Mouse (Mus musculus) heart, embryonic 13.5 days (tissue): Measurements from ENCODE around the gene Ifrd2. TPM values are rescaled to one million over a fixed set of nuclear protein-coding genes. Genes with fewer than 3 reads are reported as not detected.
A peak's percentile ranks its signal among the peaks of the same experiment; 100 is the strongest.
"Not testable (repeated sequence)": the region's sequence is repeated elsewhere in the genome, so short reads cannot be mapped to it uniquely, and the experiment has no call there.

Source experiments
- ATAC-seq: fragments of 200-750 bp; cut with Nextera tagmentation; 2 replicates; pipeline ENCODE4 v1.8.0; 2017; ENCODE audit warnings: moderate TSS enrichment; ENCODE audit not compliant: insufficient number of reproducible peaks, low FRiP score, low TSS enrichment; ENCODE audit errors: extremely low read depth
- H3K27ac ChIP-seq: fragments of 300-500 bp; sonication (generic); replicated peaks from 2 replicates; pipeline ENCODE4 v1.5.1; 2015; ENCODE audit warnings: moderate library complexity, mild to moderate bottlenecking, inconsistent platforms
- H3K27me3 ChIP-seq: fragments of 300-500 bp; sonication (generic); replicated peaks from 2 replicates; pipeline ENCODE4 v1.6.1; 2015; ENCODE audit warnings: mild to moderate bottlenecking, inconsistent platforms
- H3K36me3 ChIP-seq: fragments of 300-500 bp; sonication (generic); 2 replicates; pipeline ENCODE4 v1.6.1; 2015; ENCODE audit warnings: mild to moderate bottlenecking, inconsistent platforms
- H3K4me1 ChIP-seq: fragments of 300-500 bp; sonication (generic); 2 replicates; pipeline ENCODE4 v1.6.1; 2015; ENCODE audit warnings: inconsistent platforms
- H3K4me2 ChIP-seq: fragments of 300-500 bp; sonication (generic); 2 replicates; pipeline ENCODE4 v1.6.1; 2015; ENCODE audit warnings: inconsistent platforms, mild to moderate bottlenecking, moderate library complexity
- H3K4me3 ChIP-seq: fragments of 300-500 bp; sonication (generic); 2 replicates; pipeline ENCODE4 v1.5.1; 2015; ENCODE audit warnings: moderate library complexity, mild to moderate bottlenecking, inconsistent platforms
- H3K9ac ChIP-seq: fragments of 300-500 bp; sonication (generic); 2 replicates; pipeline ENCODE4 v1.6.1; 2015; ENCODE audit warnings: inconsistent platforms, mild to moderate bottlenecking, moderate library complexity
- H3K9me3 ChIP-seq: fragments of 300-500 bp; sonication (generic); 2 replicates; pipeline ENCODE4 v1.6.1; 2016; ENCODE audit warnings: inconsistent platforms
- WGBS: fragments of 180-500 bp; shearing (Covaris S2); methylation state at CpG from one replicate; pipeline ENCODE4 v1.1.7; 2015; ENCODE audit warnings: mixed read lengths; 5-methylcytosine and 5-hydroxymethylcytosine counted together
- polyA plus RNA-seq: library from polyadenylated mRNA; unstranded; fragments of >200 nt; fragmentation: Nextera tagmentation; extraction: Ambion mirVana; gene quantifications from 2 replicates; pipeline ENCODE4 v1.2.1, GENCODE M21; 2015

Gene Ifrd2
- polyA plus RNA-seq, 1 experiment from 2014 or later: 35.7 TPM

GRCm38 (mm10) chr9:107552690-107553393, 34.6 kb upstream of the Ifrd2 start:
- Histone ChIP-seq H3K27ac (no peak overlapping the region), H3K4me1 (peaks cover 56% of the 10 kb centered on the region), H3K36me3 (peaks cover 15% of the 10 kb centered on the region), H3K9me3 (no peaks in the 10 kb centered on the region), H3K27me3 (peaks cover 41% of the 10 kb centered on the region), H3K9ac (peak overlapping the region; percentile 88), H3K4me3 (peak overlapping the region; percentile 86), H3K4me2 (peak overlapping the region; percentile 96)
- 77% methylated on average over 5 of the region's 5 CpGs for whole genome bisulfite sequencing
- ATAC-seq: no peak

DNA sequence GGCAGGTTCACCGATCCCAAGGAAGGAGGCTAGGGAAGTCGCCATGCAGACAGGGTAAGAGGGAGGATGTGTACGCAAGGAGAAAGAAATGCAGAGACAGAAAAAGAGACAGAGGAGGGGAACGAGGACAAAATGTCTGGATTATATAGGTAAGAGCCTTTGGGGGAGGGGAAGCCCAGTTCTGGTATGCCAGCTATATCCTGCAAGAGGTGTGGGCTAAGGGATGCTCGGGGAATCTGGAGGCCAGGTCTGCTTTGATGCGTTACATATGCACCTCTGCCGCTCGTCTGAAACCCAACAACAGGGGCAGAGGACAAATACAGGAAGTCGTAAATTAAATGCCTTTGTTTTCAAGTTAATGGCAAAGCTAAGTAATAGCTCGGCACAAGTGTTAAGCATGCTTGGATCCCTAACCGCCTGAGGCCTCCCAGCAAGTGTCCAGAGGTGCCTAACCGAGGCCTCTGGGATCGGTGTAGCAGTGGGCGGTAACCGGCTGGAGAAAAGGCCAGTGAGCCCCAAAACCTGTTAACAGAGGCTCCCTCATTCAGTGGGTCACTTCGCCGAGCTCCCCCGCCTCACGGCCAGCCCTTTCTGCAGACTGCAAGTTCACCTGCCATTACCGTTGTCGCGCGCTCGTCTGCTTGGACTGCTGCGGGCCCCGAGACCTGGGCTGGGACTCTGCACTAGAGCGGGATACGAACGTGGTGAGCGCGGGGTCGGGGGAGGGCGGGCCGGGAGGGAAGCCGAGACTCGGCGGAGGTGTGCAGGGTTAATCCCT, 33.7 kb upstream of the Ifrd2 start:
- Histone ChIP-seq H3K27me3 (peaks cover 32% of the 10 kb centered on the region), H3K36me3 (peaks cover 24% of the 10 kb centered on the region), H3K4me3 (peak overlapping the region; percentile 86), H3K9ac (peak overlapping the region; percentile 88), H3K27ac (peak overlapping the region; percentile 99), H3K4me1 (peaks cover 56% of the 10 kb centered on the region), H3K4me2 (peak overlapping the region; percentile 96), H3K9me3 (no peaks in the 10 kb centered on the region)
- ATAC-seq: peak; percentile 17; the same call in 1 of the 2 replicates
- 8% methylated on average over 37 of the region's 37 CpGs for WGBS

GRCm38 (mm10) chr9:107554319-107554825, 33.1 kb upstream of the Ifrd2 start:
- Histone ChIP-seq H3K9ac (peak overlapping the region; percentile 95), H3K36me3 (peaks cover 30% of the 10 kb centered on the region), H3K4me3 (peak overlapping the region; percentile 86), H3K9me3 (no peaks in the 10 kb centered on the region), H3K4me1 (peaks cover 56% of the 10 kb centered on the region), H3K27ac (peak overlapping the region; percentile 99), H3K4me2 (peak overlapping the region; percentile 96), H3K27me3 (peaks cover 25% of the 10 kb centered on the region)
- ATAC-seq: peak; percentile 88
- under 1% methylated on average over 53 of the region's 53 CpGs for WGBS

- Histone ChIP-seq H3K9ac (peak overlapping the region; percentile 95), H3K36me3 (peaks cover 37% of the 10 kb centered on the region), H3K9me3 (no peaks in the 10 kb centered on the region), H3K4me2 (peak overlapping the region; percentile 96), H3K27me3 (peaks cover 19% of the 10 kb centered on the region), H3K4me3 (peak overlapping the region; percentile 86), H3K4me1 (peaks cover 56% of the 10 kb centered on the region), H3K27ac (peak overlapping the region; percentile 99)
- 0% methylated on average over 23 of the region's 23 CpGs for WGBS
- no peak for ATAC-seq
Measured at GRCm38 (mm10) chr9:107555031-107555457, 32.4 kb upstream of the Ifrd2 start.

- Histone ChIP-seq H3K27me3 (peaks cover 12% of the 10 kb centered on the region), H3K4me3 (peak overlapping the region; percentile 86), H3K27ac (peak overlapping the region; percentile 99), H3K9me3 (no peaks in the 10 kb centered on the region), H3K4me2 (peak overlapping the region; percentile 96), H3K9ac (peak overlapping the region; percentile 95), H3K36me3 (peaks cover 44% of the 10 kb centered on the region), H3K4me1 (peaks cover 54% of the 10 kb centered on the region)
- no peak for ATAC-seq
- WGBS: 20% methylated on average over 2 of the region's 2 CpGs
Measured at GRCm38 (mm10) chr9:107555701-107556100, 31.7 kb upstream of the Ifrd2 start.

GRCm38 (mm10) chr9:107556346-107556745, 31.1 kb upstream of the Ifrd2 start:
- peaks cover 50% of the 10 kb centered on the region for H3K36me3 ChIP-seq
- H3K4me3 ChIP-seq: peak overlapping the region; percentile 86
- no peak for ATAC-seq
- H3K27me3 ChIP-seq: peaks cover 8% of the 10 kb centered on the region; the same call in 1 of the 2 replicates
- H3K27ac ChIP-seq: 0 out of 2 replicates have a peak overlapping the region, but pooled peaks have one; percentile 12
- WGBS: 52% methylated on average over 3 of the region's 3 CpGs
- H3K9ac ChIP-seq: peak overlapping the region; percentile 95
- H3K9me3 ChIP-seq: no peaks in the 10 kb centered on the region
- peaks cover 48% of the 10 kb centered on the region for H3K4me1 ChIP-seq
- peak overlapping the region; percentile 96 for H3K4me2 ChIP-seq

DNA sequence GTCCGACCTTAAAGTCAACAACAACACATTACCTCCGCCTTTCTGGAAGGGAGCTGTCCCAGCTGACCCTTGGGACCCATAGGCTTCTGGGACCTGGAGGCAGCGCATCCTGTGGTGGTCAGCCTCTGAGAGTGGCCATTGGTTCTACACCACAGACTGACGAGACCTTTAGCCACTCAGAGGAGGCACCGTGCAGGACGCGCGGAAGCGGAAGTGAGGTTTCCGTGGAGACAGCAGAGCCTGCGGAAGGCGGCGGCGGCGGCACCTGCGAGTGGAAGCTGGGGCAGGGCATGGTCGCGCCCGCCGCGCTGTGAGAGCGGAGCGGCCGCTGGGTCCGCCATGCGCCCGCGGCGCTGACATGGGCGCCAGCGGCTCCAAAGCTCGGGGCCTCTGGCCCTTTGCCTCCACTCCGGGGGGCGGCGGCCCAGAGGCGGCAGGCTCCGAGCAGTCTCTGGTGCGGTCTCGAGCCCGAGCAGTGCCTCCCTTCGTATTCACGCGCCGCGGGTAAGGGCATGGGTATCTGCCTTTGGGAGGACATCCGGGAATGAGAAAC, 24.3 kb upstream of the Ifrd2 start, which contains the start of gene Tusc2:
Tusc2 (plus strand) TSS at position 227 of the 553 bp plus-strand sequence.
- ATAC-seq: peak; percentile 92
- peak within 1 kb of the TSS; percentile 94 for H3K9ac ChIP-seq
- peak within 1 kb of the TSS; percentile 76 for H3K27ac ChIP-seq
- peaks cover 49% of the 10 kb centered on the region for H3K4me1 ChIP-seq
- no peaks in the 10 kb centered on the region for H3K9me3 ChIP-seq
- H3K4me2 ChIP-seq: peak within 1 kb of the TSS; percentile 90
- H3K36me3 ChIP-seq: peaks cover 59% of the 10 kb centered on the region
- peak within 1 kb of the TSS; percentile 93 for H3K4me3 ChIP-seq
- WGBS: under 1% methylated on average over 43 of the region's 46 CpGs
- no peaks in the 10 kb centered on the region for H3K27me3 ChIP-seq

DNA sequence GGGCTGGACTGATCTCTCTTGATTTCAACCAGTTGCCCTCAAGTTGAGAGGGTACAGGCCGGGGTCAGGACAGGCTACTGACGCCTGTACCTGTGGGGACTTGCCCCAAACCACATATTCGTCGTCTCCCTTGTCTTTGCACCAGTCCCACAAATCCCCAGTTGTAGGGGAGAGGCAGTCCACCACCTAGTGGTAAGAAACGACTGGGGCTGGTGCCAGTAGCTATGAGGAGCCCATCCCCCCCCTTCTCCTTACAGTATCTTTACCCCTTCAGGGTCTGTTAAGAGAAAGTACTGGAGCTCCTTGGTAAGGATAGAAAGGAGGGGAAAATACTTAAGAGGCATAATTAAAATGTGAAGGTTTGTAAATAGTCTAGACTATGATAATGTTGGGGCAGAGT, 21.9 kb upstream of the Ifrd2 start:
- 48% methylated on average over 5 of the region's 5 CpGs for WGBS
- Histone ChIP-seq H3K4me2 (peak overlapping the region; percentile 81), H3K4me1 (peaks cover 59% of the 10 kb centered on the region), H3K4me3 (peak overlapping the region; percentile 8; the same call in 1 of the 2 replicates), H3K9ac (peak overlapping the region; percentile 42; the same call in 1 of the 2 replicates), H3K27ac (peak overlapping the region; percentile 83), H3K36me3 (peaks cover 39% of the 10 kb centered on the region)
- H3K9me3 ChIP-seq, ATAC-seq, H3K27me3 ChIP-seq: not testable (repeated sequence)

DNA sequence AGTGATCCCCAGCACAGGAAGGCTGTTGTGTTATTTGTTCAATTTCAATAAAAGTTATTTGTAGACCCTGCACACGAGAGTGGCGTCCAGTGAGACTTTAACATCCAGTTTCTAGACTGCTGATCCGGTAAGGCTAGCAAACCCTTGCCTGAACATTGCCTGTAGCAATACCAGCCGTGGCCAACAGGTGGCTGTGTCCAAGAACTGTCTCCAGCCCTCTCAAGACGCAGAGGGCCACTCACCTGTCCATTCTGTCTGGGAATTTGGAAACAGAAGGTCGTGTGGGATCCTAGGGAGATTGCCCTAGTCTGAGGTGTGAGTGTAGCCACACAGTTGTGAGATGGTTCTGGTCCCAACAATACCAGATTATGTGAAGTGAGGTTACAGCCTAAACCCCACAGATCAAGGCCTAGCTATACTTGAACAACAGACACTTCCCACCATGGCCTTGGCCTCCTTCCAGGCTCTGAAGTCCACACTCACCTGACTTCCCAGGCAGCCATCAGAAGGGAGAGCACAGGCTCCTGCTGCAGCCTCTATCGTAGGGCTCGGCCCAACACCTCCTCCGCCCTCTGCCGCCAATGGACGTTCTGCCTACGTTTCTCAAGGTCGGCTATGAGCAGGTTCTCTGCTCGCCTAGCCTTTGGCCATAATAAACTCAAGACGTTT, 21.3 kb upstream of the Ifrd2 start:
- ATAC-seq: no peak
- H3K4me1 ChIP-seq: peaks cover 65% of the 10 kb centered on the region
- H3K9ac ChIP-seq: no peak overlapping the region
- peaks cover 39% of the 10 kb centered on the region for H3K36me3 ChIP-seq
- no peaks in the 10 kb centered on the region for H3K9me3 ChIP-seq
- H3K27ac ChIP-seq: peak overlapping the region; percentile 83
- no peaks in the 10 kb centered on the region for H3K27me3 ChIP-seq
- H3K4me2 ChIP-seq: peak overlapping the region; percentile 81
- H3K4me3 ChIP-seq: peak overlapping the region; percentile 17; the same call in 1 of the 2 replicates
- 43% methylated on average over 15 of the region's 15 CpGs for WGBS

- peak overlapping the region; percentile 83 for H3K27ac ChIP-seq
- 55% methylated on average over 3 of the region's 3 CpGs for WGBS
- H3K4me3 ChIP-seq: no peak overlapping the region
- no peaks in the 10 kb centered on the region for H3K9me3 ChIP-seq
- no peak for ATAC-seq
- peaks cover 72% of the 10 kb centered on the region for H3K4me1 ChIP-seq
- no peak overlapping the region for H3K9ac ChIP-seq
- H3K27me3 ChIP-seq: no peaks in the 10 kb centered on the region
- peak overlapping the region; percentile 81 for H3K4me2 ChIP-seq
- H3K36me3 ChIP-seq: peaks cover 39% of the 10 kb centered on the region
Measured at GRCm38 (mm10) chr9:107566855-107567254, 20.6 kb upstream of the Ifrd2 start.
